Mouse (Mus musculus) MN1 (cell line): ENCODE measurements around the gene Smim5.

Experiments used
- DNase-seq: peaks from one replicate; pipeline ENCODE4 v3.0.0-alpha.2; 2016; ENCODE audit warnings: low spot score

The Smim5 gene

DNA sequence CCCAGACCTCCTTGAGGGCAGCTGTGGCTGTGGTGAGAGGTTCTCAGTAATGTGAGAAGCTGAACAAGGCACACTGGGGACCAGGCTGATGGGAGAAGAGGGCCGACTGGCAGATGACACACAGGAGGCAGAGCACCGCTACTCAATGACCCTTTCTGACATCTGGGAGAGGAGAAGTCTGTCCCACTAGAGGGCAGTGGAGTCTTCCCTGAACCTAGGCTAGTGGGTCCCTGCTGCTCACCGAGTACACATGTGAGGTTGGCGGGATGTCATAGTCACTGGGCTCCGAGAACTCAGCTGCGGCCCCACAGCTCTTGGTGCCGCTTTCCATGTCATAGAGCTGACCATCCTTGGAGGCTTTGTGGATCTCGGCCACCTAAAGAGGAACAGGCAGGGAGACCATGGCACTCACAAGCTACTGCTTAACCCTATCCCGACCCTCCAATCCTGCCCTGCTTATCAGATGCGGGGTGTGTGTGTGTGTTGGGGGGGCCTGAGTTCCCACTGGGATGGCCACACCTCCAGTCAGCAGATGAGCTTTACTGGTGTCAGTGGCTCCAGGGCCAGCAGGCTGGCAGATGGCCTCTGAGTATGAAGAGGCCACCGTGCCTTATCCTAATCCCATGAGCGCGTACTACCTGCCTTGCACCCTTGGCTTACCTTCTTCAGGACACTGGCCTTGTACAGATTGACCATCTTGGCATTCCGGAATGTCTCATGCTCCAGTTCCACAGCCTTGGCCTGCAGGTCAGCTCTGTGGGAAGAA lies 4.8 kb upstream of the Smim5 start:
- DNase-seq = peak; percentile 49

DNA sequence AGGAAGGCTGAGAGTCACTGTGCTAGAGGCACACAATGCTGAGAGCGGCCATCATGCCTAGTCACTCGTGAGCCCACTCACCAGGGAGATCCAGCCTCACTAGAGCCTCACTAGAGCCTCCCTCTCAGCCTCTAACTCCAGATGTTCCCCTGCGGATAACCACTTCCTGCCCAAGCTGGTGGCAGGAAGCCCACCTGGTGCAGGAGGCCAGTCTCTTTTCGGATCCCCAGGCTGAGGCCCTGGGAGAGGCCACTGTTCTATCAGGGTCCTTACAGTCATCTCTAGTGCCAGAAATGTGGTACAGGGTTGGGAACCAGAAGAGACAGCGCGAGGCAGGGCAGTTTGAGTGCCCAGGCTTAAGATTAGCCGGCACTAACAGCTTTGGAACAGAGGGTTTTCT lies 1.3 kb upstream of the Smim5 start:
- no peak for DNase-seq

DNA sequence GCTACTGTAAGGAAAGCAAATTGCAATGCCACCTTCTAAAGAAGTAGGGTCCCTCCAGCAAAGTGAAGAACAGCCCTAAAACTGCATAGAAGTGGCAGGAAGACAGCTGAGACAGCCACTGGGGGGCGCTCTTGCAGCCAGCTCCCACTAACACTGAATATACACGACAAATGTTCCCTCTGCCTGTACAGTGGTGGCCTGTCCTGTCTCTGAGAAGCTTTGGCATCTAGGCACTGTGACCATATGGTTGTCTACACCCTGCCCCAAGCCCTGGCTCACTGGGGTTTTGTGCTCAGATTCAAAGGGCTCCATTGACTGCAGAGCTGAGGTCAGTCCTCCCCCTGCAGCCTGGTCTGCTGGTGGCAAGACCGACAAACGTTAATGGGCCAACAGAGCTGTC lies 880 bp upstream of the Smim5 start:
- no peak for DNase-seq

DNA sequence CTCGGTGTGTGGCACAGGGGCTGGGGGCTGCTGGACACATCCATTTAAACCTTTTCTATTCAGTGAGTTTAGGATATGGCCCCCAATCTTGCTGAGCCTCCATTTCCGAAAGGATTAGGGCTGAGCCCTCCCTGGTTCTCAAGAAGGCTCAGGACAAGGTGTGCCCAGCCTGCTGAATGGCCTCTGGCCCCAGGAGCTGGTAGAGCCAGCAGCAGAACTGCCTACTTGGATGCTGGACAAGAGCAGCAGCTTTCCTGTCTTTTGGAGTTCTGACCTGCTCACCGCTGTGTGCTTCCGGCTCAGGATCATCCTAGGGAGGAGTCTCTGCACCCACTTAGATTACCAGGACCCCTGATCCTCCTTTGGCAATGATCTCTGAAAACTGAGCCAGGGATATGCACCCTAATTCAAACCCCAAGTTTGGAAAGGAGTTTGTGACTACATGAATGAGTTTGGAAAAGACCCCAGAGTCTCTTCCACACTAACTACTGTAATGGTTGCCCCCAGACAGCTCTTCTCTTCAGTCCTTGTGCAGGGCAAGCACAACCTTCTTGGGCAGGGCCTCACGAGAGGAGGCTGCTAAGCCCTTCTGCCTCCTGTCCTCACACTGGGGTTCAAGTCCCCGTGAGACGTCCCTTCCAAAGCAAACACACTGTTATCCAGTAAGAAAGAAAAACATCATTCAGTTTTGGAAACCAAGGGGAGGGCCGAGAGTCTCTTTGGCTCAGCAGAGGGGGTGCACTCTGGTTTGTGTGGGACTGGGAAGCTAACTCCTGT lies 983 bp downstream of the Smim5 start:
- DNase-seq = no peak

DNA sequence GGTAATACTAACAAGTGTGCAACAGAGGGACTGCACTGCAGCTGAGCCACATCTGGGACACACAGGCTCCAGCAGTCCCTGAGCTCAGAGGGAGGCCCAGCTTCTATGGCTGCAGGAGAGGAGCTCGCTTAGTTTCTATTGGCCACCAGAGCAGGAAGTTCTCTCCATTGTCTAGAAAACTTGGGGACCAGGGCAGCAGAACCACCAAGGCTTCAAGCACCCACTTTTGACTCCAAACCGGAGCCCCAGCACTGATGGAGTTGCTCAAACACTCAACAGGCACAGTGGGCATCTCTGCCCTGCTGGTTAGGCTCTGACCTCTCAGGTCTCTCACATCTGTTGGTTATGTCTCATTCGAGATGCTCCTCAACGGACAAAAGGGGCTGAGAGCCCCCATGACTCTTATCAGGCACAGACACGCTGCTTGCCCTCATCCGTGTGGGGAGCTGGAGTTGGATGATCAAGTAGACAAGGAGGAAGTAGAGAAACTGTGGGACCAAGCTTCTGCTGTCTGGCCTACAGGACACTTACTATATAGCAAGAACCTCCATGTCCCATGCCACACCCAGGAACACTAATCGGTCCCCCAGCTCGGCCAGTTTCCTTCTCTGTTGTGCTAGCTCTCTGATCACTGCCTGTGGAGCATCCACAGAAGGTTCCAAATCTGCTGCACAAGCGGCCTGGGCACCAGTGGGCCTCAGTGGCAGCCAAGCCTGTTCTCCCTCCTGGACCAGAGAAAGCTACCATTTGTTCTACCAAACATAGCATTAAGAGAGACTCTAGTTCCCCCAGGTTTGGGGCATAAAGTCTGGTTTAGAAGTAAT lies 1.8 kb downstream of the Smim5 start:
- DNase-seq = no peak

DNA sequence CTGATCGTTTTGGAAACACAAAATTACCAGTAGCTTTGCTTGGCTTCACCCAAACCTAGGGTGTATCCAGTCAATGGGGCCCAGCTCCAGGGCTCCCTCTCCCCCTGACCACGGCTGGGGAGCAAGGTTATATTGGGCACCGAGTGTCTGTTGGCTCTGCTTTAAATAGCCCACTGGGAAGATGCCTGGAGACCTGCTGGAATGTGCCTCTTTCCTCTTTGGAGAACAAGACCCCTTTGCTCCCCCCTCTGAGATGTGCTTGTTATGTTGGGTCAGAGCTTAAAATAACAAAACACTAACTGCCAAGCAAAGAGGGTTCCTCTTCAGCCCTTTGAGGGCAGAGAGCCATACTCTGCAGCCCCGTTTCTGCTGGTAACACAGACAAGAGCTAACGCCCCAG lies 2.4 kb downstream of the Smim5 start:
- DNase-seq = no peak

DNA sequence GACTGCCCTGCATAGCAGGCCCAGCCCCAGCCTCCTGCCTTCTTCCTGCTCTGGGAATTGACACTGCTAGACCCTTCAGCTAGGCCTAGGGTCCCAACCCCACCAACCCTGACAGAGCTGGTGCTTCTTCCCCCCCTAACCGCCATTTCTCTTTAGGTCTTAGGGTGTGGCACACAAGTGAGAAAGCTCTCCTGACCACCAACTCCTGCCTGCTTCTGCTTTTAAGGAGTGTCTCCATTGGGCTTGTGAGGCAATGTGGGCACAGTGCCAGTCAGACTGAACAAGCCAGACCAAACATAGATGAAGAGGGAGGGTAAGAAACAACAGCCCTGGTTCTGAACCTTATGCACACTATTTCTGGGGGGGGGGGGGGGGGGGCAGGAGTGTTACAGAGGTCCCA lies 3.1 kb downstream of the Smim5 start:
- DNase-seq = peak; percentile 48

DNA sequence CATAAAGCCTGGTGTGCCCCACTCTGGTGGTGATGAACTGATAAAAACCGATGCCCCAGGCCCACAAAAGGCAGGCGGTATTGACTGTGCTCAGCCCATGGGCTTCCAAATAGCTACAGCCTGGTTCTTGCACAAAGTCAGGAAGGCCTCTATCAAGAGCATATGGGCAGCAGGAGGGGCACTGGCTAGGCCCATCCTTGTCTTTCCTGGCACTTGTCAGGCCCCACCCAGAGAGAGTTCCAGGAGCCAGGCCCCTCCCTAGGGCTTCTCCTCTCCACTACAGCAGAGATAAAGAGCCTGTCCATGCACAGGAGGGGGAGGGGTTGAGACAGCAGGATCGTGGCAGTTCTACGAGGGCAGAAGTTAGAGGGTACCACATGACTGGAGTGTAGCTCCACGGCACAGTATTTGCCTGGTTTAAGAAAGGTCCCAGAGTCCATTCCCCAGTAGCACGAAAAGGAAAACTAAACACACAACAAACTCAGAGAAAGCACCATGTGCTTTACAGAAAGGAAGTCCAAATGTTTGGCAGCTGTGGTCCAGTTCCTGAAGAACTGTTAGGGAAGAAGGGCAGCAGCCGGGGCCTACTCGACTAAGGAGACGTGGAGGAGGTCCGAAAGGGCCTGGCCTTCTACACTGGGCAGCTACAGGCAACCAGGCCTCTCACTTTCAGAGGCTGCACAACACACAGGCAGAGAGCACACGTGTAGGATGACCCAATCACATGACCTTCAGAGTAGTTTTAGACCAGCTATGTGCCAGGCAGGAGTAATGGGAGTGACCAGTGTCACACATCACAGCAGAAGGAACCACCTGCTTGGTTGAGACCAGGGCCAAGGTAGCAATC lies 3.8 kb downstream of the Smim5 start:
- no peak for DNase-seq

DNA sequence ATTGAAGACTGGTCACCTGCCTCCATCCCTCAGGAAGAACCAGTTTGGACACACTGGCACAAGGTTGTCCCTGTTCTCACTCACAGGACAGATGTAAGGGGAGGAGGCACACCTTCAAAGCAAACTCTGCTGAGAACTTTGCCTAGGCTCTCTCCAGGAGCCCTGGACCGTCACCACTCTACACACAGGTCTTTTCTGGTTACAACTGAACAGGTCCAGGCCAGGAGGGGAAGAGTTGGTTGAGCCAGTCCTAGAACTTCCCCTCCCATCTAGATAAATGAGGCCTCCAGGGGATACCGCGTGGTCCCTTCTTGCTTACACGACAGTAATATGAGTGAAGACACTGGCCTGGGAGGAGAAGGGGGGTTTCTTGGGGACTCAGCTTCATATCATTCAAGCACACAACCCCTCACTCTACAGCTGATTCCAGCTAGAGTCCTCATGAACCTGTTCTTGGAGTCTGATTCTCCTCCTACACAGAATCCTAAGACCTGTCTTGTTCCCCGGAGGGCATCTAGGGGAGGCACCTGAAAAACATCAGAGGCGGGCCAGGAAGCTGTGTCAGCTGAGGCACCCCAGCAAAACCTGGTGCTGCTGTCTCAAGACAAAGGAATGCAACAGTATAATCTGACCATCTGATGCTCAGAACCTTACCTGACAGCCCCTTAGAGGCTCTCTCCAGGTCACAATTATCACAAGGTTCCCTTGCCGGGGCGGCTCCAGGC lies 4.6 kb downstream of the Smim5 start:
- no peak for DNase-seq

DNA sequence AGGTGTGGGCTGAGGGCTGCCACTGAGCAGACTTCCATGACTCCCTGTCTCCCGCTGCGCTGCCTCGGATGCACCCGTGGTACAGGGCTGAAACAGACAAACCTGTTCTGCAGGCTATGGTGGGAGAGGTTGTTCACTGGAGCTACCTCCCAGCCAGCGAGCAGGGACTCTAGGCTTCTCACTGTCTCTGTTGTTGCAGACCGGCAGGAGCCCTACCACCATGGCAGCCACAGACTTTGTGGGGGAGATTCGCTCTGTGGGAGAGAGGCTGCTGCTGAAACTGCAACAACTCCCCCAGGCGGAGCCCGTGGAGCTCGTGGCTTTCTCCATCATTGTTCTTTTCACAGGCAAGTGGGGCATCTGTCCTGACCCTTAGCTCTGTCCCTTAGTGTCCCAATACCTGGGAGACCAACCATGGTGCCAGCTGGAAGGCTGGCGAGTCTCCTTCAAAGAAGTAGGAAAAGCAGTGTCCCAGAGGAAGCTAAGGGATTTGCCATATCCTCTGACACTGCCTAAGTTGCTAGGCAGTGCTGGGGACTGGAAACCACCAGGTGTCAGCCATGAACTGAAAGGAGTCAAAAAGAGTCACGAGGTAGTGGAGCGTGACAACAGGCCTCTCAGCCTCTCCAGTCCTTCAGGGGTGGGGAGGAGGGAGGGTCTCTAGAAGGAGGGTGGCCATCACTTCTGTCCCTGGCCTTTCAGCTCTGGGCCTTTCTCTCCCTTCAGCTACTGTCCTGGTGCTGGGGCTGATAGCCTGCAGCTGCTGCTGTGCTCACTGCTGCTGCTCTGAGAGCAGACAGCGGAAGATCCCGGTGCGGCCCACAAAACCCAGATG lies 5.4 kb downstream of the Smim5 start:
- no peak for DNase-seq

DNA sequence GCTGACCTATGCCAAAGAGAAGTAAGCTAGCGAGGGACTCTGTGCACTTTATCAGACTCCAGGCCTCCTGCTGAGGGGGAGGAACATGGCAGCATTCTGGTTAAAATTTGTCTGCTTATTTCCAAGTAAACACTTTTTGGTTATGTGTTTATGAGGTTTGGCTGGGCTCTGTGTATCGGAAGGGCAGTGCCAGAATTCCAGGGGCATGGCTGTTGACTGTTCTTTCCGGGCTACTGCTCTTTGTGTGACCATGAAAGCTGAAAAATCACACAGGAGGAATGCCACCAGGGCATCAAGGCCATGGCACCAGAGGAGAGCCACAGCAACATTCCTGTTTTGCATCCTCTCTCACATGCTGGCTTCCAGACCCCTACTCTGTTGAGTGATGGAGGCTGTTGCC lies 6.3 kb downstream of the Smim5 start:
- no peak for DNase-seq

DNA sequence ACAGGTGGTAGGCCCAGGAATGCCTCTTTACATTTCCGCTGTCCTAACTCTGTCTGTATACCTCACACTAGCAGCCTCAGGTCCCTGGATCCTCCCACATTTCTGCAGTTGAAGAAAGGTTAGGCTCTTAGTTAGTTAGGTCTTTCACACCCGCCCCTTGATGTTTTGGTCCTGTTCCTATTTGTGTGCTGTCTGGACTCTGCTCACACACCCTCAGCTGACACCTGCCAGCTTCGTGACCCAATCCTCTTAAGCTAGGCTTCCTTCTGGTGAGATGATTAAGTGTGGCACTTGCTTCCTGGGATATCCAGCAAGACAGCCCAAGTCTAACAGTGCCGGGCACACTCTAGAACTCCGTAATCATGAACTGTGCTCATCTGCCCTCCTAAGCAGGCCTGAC lies 6.8 kb downstream of the Smim5 start:
- no peak for DNase-seq

DNA sequence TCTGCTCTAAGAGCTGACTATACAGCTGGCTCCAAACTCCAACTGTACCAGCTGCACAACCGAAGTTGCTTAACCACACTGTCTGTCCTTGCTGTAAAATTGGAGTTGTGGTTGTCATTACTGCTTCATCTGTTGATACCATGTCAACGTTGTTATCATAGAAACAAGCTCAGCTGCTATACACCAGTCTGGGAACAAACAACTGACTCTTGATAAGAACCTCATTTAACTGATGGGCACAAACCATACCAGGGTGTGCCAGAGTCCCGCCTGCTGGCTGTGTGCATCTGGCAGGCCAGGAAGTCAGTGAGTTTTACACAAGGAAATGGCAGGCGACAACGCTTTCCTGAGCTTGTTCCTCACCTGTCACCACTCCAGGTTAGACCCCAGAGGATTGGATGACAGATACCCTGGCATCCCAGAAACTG lies 11.4 kb downstream of the Smim5 start:
- no peak for DNase-seq

DNA sequence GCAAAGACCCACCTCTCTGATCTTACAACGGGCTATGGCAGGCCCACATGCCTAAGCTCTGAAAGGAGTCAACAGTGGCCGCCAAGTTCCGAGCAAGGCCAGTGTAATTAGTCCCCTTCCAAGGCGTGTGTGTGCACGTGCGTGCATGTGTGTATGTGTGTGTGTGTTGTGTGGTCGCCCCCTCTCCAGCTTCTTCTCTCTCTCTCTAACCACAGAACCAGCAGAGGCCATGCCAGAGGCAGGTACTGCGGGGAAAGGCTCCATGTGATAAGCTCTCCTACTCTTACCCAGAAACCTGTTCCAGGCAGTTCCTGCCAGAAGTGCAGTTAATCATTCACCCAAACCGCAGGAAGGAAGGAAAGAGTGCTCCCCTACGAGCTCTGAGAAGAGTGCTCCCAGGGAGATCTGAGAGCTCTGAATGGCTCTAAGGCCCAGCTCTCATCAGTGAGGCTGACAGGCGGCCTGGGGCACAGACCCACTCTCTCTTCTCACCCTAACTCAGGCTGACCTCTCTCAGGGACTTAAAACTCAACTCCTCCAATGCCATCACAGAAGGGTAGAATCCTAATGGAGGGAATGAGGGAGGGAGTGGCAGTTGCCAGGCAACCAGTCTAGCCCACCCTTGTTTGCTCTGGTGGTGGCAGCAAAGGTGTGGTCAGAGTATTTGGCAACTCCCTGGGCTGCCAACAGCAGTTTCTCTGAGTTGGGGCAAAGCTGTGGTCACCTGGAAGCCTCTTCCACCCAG lies 12.0 kb downstream of the Smim5 start, which contains the start of gene Smim6:
TSS of gene Smim6 (plus strand) at position 386 of the 745 bp plus-strand sequence.
- DNase-seq = no peak

DNA sequence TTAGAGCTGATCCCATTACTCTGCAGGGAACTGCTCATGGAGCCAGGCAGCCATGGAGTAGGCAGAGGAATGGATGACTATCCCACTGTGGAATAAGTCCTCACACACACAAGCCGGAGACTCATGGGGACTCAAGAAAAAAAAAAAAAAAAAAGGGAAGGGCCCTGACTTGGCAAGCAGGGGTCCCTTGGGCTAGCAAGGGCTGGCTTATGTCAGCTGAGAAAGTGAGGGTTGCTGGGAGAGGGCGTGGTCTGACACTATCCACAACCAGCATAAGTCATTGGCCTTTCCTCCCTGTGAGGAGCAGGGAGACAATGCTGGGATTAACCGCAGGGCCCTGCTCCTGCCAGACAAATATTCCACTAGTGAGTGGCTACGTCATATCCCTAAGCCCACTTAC lies 16.8 kb downstream of the Smim5 start:
- no peak for DNase-seq

DNA sequence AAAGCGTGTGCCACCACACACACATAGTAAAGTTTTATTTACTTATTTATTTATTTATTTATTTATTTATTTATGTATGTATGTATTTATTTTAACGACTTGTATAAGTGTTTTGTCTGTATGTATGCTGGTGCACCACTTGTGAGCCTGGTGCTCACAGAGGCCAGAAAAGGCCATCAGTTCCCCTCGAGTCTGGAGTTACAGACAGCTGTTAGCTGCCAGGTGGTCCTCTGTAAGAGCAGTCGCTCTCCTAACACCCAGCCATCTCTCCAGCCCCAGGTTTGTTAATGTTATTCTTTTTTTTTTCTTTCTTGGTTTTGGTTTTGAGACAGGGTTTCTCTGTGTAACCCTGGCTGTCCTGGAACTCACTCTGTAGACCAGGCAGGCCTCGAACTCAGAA lies 18.9 kb downstream of the Smim5 start:
- no peak for DNase-seq

DNA sequence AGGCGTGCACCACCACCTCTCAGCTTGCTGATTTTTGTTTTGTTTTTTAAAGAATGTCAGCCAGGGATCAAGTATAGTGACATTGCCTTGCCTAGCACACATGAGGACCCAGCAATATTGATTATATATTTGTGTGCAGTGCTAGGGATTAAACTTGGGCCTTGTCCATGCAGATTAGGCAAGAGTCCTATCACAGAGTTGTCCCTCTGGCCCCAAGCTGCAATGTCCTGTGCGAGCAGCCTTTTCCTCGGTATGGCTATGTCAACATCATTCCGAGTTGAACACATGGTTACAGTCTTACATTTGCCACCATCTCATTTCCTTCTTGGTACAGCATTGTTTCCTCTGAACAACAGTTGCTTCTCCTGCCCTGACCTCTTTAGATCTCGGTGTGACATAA lies 19.3 kb downstream of the Smim5 start:
- no peak for DNase-seq

DNA sequence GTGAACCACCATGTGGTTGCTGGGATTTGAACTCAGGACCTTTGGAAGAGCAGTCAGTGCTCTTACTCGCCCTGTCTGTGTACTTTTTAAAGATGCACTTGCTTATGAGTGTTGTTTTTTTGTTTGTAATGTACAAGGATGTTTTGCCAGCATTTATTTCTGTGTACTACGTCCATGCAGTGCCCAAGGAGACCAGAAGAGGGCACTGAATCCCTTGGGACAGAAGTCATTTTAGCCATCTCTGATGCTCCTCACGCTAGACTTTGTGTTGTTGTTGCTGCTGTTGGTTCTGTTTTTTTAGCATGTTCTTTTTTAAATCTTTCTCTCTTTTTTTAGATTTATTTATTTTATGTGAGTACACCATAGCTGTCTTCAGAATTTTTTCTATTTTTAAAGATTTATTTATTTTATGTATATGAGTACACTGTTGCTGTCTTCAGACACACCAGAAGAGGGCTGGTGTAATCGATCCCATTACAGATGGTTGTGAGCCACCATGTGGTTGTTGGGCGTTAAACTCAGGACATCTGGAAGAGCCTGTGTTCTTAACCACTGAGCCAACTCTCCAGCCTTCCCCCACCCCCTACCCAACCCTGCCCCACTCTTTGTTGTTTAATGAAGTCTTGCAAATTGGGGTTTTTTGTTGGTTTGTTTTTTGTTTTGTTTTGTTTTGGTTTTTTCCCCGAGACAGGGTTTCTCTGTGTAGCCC lies 20.5 kb downstream of the Smim5 start:
- peak; percentile 69 for DNase-seq

DNA sequence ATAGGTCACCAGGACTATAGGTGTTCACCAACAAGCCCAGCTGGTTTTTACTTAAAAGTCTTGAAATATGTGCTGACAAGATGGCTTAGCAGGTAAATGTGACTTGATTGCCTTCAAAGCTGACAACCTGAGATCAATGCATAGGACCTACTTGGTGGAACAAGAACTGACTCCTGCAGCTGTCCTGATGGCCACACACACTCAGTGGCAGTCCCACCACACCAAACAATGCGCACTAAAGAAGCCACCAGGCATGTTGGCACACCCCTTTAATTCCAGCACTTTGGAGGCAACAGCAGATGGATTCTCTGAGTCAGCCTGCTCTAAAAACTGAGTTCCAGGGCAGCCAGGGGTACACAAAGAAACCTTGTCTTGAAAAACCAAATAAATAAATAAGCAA lies 22.2 kb downstream of the Smim5 start:
- no peak for DNase-seq
